Mouse (Mus musculus): ENCODE measurements around the gene Bco1. TPM values are rescaled to one million over a fixed set of nuclear protein-coding genes. Genes with fewer than 3 reads are reported as not detected.

Gene Bco1
- polyA plus RNA-seq, 1 experiment from 2014 or later = 0.25 TPM

DNA sequence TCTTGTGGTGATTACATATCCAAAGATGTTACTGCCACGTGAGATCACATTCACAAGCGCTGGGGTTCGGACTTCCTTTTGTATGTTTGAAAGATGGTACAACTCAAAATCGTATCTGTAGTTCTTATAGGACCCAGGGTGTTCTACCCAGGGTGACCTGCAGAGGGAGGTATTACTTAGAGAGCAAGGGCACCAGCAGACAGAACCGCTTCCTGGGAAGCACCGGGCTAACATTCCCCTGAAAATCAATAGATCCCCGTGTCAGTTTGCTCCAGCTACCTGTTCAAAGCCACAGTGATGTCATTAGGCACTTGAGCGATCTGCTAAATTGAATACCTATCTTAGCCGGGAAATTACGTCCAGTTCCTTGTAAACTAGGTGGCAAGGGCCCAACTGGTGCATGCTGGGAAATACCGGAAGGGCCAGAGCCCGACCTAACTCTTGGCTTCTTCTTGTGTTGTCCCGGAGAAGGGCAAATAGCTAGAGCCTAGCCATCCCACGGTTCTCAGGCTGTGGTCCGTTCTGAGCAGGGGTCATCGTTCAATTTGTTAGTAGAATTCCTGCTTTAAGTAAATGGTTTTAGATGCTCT, 14.2 kb downstream of the Bco1 start:
- H3K9ac ChIP-seq (replicated peaks; ENCODE audit: low read depth, low read length) = no peak overlapping the region
- no peak overlapping the region for H3K27ac ChIP-seq (ENCODE audit: low read depth, low read length)
- H3K9me3 ChIP-seq (ENCODE audit: control insufficient read depth, low read length) = no peaks in the 10 kb centered on the region
- no peak overlapping the region for H3K4me2 ChIP-seq (ENCODE audit: low read depth, low read length)
- ATAC-seq (ENCODE audit: low read depth) = no peak
- no peaks in the 10 kb centered on the region for H3K4me1 ChIP-seq (ENCODE audit: control insufficient read depth, insufficient read depth, low read length)
- no peaks in the 10 kb centered on the region for H3K36me3 ChIP-seq (ENCODE audit: control insufficient read depth, insufficient read depth, low read length)
- H3K4me3 ChIP-seq (ENCODE audit: low read depth, low read length) = no peak overlapping the region
- 51% methylated on average over 16 of the region's 16 CpGs for WGBS
- no peaks in the 10 kb centered on the region for H3K27me3 ChIP-seq (ENCODE audit: control insufficient read depth, insufficient read depth, low read length)

DNA sequence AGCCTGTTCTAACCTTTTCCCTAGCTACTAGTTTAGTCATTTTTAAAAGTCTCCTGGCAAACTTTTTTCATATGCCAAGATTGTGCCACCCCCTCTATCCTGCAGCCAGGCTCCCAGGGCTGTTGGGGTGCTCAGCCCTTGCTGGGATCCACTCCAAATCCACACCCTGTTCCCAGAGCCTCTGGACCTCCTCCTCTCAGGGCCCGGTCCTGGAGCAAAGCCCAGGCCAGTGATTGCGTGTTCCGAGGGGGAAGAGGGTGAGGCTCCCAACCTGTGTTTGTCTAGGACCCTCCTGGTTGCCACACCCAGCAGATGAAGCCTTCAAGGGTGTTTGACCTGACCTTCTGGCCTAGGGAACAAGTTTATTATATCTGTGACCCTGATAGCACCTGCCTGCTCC, 16.0 kb downstream of the Bco1 start:
- no peaks in the 10 kb centered on the region for H3K36me3 ChIP-seq (ENCODE audit: control insufficient read depth, insufficient read depth, low read length)
- no peak overlapping the region for H3K4me3 ChIP-seq (ENCODE audit: low read depth, low read length)
- H3K27me3 ChIP-seq (ENCODE audit: control insufficient read depth, insufficient read depth, low read length) = no peaks in the 10 kb centered on the region
- no peak overlapping the region for H3K4me2 ChIP-seq (ENCODE audit: low read depth, low read length)
- H3K9ac ChIP-seq (replicated peaks; ENCODE audit: low read depth, low read length) = no peak overlapping the region
- 97% methylated on average over 3 of the region's 3 CpGs for WGBS
- no peak for ATAC-seq (ENCODE audit: low read depth)
- H3K4me1 ChIP-seq (ENCODE audit: control insufficient read depth, insufficient read depth, low read length) = 0 out of 2 replicates have a peak, but pooled peaks cover 6% of the 10 kb centered on the region
- no peaks in the 10 kb centered on the region for H3K9me3 ChIP-seq (ENCODE audit: control insufficient read depth, low read length)
- H3K27ac ChIP-seq (ENCODE audit: low read depth, low read length) = no peak overlapping the region

DNA sequence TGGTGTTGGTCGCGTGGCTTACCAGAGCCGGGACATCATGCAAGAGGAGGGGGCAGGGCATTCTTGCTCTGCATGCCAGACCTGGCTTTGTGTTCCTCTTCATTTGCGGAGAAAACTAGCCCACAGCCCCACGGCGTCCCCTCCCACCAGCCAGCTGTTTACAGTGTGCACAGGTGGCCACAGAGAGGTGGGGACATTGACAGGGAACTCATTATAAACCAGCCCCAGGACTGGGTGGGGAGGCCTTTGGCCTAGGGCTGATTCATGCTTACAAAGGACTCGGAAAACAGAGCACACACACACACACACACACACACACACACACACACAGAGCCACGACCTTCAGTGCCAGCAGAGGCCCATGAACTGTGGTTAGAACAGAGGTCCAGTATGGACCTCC, 16.6 kb downstream of the Bco1 start:
- Histone ChIP-seq H3K9me3 (ENCODE audit: control insufficient read depth, low read length) (no peaks in the 10 kb centered on the region), H3K27ac (ENCODE audit: low read depth, low read length) (no peak overlapping the region), H3K4me1 (ENCODE audit: control insufficient read depth, insufficient read depth, low read length) (0 out of 2 replicates have a peak, but pooled peaks cover 6% of the 10 kb centered on the region), H3K4me3 (ENCODE audit: low read depth, low read length) (no peak overlapping the region), H3K36me3 (ENCODE audit: control insufficient read depth, insufficient read depth, low read length) (no peaks in the 10 kb centered on the region), H3K9ac (replicated peaks; ENCODE audit: low read depth, low read length) (no peak overlapping the region), H3K27me3 (ENCODE audit: control insufficient read depth, insufficient read depth, low read length) (no peaks in the 10 kb centered on the region), H3K4me2 (ENCODE audit: low read depth, low read length) (no peak overlapping the region)
- no peak for ATAC-seq (ENCODE audit: low read depth)
- 71% methylated on average over 8 of the region's 8 CpGs for WGBS

DNA sequence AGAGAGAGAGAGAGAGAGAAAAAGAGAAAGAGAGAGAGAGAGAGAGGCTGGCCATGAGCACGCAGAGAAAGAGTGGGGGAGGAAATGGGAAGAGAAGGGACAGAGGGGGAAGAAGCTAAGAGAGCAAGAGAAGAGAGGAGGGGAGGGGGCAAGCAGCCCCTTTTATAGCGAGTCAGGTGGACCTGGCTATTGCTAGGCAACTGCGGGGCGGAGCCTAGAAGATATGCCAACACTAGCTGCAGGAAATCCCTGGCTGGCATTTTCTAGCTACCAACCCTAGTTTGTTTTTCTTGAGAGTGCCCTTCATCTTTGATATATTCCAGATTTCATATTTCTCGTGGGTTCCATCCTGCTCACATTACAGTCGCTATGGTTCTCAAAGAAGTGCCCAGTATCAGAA, 19.4 kb downstream of the Bco1 start:
- WGBS = 47% methylated on average over 6 of the region's 6 CpGs
- ATAC-seq (ENCODE audit: low read depth) = no peak
- no peak overlapping the region for H3K27ac ChIP-seq (ENCODE audit: low read depth, low read length)
- 0 out of 2 replicates have a peak, but pooled peaks cover 6% of the 10 kb centered on the region for H3K4me1 ChIP-seq (ENCODE audit: control insufficient read depth, insufficient read depth, low read length)
- H3K4me3 ChIP-seq (ENCODE audit: low read depth, low read length) = no peak overlapping the region
- no peaks in the 10 kb centered on the region for H3K9me3 ChIP-seq (ENCODE audit: control insufficient read depth, low read length)
- H3K36me3 ChIP-seq (ENCODE audit: control insufficient read depth, insufficient read depth, low read length) = no peaks in the 10 kb centered on the region
- H3K27me3 ChIP-seq (ENCODE audit: control insufficient read depth, insufficient read depth, low read length) = no peaks in the 10 kb centered on the region
- H3K4me2 ChIP-seq (ENCODE audit: low read depth, low read length) = no peak overlapping the region
- H3K9ac ChIP-seq (replicated peaks; ENCODE audit: low read depth, low read length) = no peak overlapping the region

DNA sequence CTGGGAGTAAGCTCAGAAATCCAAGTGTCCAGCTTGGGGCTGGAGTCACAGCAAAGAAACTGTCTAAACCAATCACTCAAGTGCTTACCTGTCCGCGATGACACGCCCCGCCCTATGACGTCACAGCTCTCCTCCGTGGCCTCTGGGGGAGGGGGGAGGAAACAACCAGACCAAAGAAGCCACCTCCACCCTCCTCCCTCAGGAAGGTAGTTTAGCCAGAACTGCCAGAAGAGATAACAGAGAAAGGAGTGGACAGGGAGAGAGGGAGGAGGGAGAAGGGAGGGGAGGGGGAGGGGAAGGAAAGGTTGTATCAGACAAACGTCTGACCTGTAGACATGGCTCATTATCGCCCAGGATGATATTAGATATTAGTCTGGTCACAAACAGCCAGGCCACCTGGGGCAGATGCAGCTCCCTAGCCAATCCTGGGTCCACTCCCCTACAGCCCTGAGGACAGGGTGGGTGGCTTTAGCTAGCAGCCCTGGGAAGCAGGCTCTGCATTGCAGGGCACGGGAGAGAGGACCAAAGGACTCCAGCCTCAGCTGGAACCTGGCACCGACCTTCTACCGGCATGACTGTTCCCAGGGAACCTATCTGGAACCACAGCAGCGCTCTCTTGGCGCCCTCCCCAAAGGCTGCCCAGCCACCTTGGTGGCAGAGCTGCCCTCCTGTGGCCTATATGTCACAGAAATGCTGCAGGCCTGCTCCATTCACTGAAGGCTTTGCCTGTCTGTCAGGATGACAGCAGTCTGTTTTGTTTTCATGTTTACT, 20.2 kb downstream of the Bco1 start:
- H3K27ac ChIP-seq (ENCODE audit: low read depth, low read length) = no peak overlapping the region
- no peaks in the 10 kb centered on the region for H3K9me3 ChIP-seq (ENCODE audit: control insufficient read depth, low read length)
- H3K27me3 ChIP-seq (ENCODE audit: control insufficient read depth, insufficient read depth, low read length) = no peaks in the 10 kb centered on the region
- H3K4me3 ChIP-seq (ENCODE audit: low read depth, low read length) = no peak overlapping the region
- H3K9ac ChIP-seq (replicated peaks; ENCODE audit: low read depth, low read length) = no peak overlapping the region
- 21% methylated on average over 13 of the region's 13 CpGs for WGBS
- H3K4me1 ChIP-seq (ENCODE audit: control insufficient read depth, insufficient read depth, low read length) = 0 out of 2 replicates have a peak, but pooled peaks cover 6% of the 10 kb centered on the region
- no peak for ATAC-seq (ENCODE audit: low read depth)
- peak overlapping the region; percentile 26; the same call in 1 of the 2 replicates for H3K4me2 ChIP-seq (ENCODE audit: low read depth, low read length)
- H3K36me3 ChIP-seq (ENCODE audit: control insufficient read depth, insufficient read depth, low read length) = no peaks in the 10 kb centered on the region

DNA sequence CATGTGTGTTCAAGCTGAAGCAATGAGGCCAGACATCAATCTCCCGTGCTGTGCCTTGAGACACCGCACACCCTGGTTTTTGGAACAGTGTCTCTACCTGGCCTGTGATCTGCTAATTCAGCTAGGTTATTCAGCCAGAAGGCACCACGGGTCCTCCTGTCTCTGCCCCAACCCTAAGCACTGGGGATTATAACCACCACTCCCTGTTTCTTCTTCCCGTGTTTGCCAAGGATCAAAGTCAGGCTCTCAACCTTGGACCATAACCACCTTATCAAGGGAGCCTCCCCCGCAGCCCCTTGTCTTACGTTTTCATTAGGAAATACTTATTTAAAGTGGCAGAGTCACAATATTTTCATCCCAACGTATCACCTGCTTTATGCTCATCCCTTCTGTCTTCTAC, 20.9 kb downstream of the Bco1 start:
- Histone ChIP-seq H3K9me3 (ENCODE audit: control insufficient read depth, low read length) (no peaks in the 10 kb centered on the region), H3K4me1 (ENCODE audit: control insufficient read depth, insufficient read depth, low read length) (0 out of 2 replicates have a peak, but pooled peaks cover 6% of the 10 kb centered on the region), H3K4me3 (ENCODE audit: low read depth, low read length) (no peak overlapping the region), H3K27ac (ENCODE audit: low read depth, low read length) (no peak overlapping the region), H3K9ac (replicated peaks; ENCODE audit: low read depth, low read length) (no peak overlapping the region), H3K36me3 (ENCODE audit: control insufficient read depth, insufficient read depth, low read length) (no peaks in the 10 kb centered on the region), H3K27me3 (ENCODE audit: control insufficient read depth, insufficient read depth, low read length) (no peaks in the 10 kb centered on the region), H3K4me2 (ENCODE audit: low read depth, low read length) (no peak overlapping the region)
- WGBS = 83% methylated on average over 7 of the region's 7 CpGs
- no peak for ATAC-seq (ENCODE audit: low read depth)

DNA sequence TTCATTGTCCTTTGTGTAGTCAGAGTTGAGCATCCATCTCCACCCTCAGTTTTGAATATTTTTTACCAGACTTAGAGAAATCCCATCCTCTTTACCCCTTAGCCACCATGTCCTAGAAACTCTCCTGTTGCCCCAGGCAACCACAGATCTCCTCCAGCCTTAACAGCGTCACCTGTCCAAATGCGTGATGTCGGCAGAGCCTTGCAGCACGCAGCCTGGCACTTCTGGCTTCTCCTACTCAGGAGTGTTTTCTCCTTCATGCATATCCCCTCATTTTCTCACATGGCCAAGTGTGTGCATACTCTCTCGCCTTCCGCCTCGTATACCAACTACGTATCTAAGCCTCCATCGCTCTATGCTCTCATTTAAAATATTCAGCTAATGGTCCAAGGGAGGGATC, 22.8 kb downstream of the Bco1 start:
- Histone ChIP-seq H3K9ac (replicated peaks; ENCODE audit: low read depth, low read length) (no peak overlapping the region), H3K4me1 (ENCODE audit: control insufficient read depth, insufficient read depth, low read length) (0 out of 2 replicates have a peak, but pooled peaks cover 6% of the 10 kb centered on the region), H3K27me3 (ENCODE audit: control insufficient read depth, insufficient read depth, low read length) (no peaks in the 10 kb centered on the region), H3K4me2 (ENCODE audit: low read depth, low read length) (no peak overlapping the region), H3K4me3 (ENCODE audit: low read depth, low read length) (no peak overlapping the region), H3K9me3 (ENCODE audit: control insufficient read depth, low read length) (no peaks in the 10 kb centered on the region), H3K36me3 (ENCODE audit: control insufficient read depth, insufficient read depth, low read length) (no peaks in the 10 kb centered on the region), H3K27ac (ENCODE audit: low read depth, low read length) (no peak overlapping the region)
- ATAC-seq (ENCODE audit: low read depth) = no peak
- 94% methylated on average over 9 of the region's 9 CpGs for WGBS

DNA sequence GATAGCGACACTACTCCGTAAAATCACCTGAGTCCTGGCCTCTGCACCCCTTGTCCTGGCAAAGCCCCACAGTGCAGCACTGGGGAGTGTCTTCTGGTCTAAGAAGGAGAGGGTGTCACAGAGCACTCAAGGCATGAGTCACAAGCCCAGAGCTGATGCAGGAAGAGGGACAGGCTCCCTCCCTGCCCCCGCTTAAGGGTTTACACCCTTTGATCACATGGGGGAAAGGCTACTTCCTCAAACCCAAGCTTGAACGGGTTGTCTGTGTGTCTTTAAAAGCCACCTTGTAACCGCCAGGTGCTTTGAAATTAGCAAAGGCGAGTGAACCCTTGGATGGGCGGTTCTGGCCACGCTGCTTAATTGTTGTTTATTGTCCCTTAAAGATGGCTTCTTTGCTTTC, 25.6 kb downstream of the Bco1 start:
- no peak for ATAC-seq (ENCODE audit: low read depth)
- no peaks in the 10 kb centered on the region for H3K36me3 ChIP-seq (ENCODE audit: control insufficient read depth, insufficient read depth, low read length)

DNA sequence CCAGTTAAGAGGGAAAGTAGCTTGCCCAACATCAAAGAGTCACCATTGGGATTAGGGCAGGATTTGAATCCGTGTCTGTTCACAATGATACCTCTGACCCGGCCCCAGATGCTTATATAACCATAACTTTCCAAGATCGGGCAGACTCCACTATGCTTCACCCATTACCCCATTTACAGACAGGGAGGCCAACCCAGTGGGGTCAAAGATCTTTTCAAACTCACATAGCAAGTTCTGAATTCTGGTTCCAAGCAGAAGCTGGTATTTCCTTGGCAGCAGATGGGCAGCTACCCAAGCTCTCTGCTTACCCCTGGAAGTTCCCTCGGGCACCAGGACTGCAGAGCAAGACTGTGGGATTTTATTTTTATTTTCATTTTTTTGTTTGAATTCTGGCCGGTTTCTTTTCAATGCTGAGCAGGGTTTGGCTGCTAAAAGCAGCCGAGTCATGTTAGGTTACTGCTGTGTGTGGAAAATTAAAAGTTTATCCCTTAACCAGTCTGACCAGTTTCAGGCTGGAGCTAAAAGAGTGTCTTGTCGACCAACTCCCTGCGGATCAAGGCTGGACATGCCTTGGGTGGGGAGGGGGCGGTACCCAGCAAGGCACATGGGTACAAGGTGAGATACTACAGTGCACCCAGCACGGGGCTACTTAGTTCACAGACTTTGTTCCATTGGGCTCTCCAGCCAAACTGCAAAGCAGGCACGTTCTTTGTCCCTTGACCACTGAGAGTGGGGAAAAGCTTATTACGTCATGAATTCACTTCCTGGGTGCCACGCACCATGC, 28.4 kb downstream of the Bco1 start:
- no peaks in the 10 kb centered on the region for H3K9me3 ChIP-seq (ENCODE audit: control insufficient read depth, low read length)
- ATAC-seq (ENCODE audit: low read depth) = no peak
- no peaks in the 10 kb centered on the region for H3K36me3 ChIP-seq (ENCODE audit: control insufficient read depth, insufficient read depth, low read length)
- no peaks in the 10 kb centered on the region for H3K4me1 ChIP-seq (ENCODE audit: control insufficient read depth, insufficient read depth, low read length)
- no peak overlapping the region for H3K4me3 ChIP-seq (ENCODE audit: low read depth, low read length)
- no peak overlapping the region for H3K4me2 ChIP-seq (ENCODE audit: low read depth, low read length)
- H3K27ac ChIP-seq (ENCODE audit: low read depth, low read length) = no peak overlapping the region
- no peak overlapping the region for H3K9ac ChIP-seq (replicated peaks; ENCODE audit: low read depth, low read length)
- 78% methylated on average over 13 of the region's 13 CpGs for WGBS
- no peaks in the 10 kb centered on the region for H3K27me3 ChIP-seq (ENCODE audit: control insufficient read depth, insufficient read depth, low read length)

More for the DNA sequence above, 25.6 kb downstream of the Bco1 start:
- no peaks in the 10 kb centered on the region for H3K9me3 ChIP-seq (ENCODE audit: control insufficient read depth, low read length)
- H3K4me1 ChIP-seq (ENCODE audit: control insufficient read depth, insufficient read depth, low read length) = no peaks in the 10 kb centered on the region
- no peak overlapping the region for H3K4me2 ChIP-seq (ENCODE audit: low read depth, low read length)
- H3K4me3 ChIP-seq (ENCODE audit: low read depth, low read length) = no peak overlapping the region
- H3K9ac ChIP-seq (replicated peaks; ENCODE audit: low read depth, low read length) = no peak overlapping the region
- no peaks in the 10 kb centered on the region for H3K27me3 ChIP-seq (ENCODE audit: control insufficient read depth, insufficient read depth, low read length)
- WGBS = 42% methylated on average over 8 of the region's 8 CpGs
- H3K27ac ChIP-seq (ENCODE audit: low read depth, low read length) = no peak overlapping the region
